Mouse (Mus musculus) hindbrain, postnatal 0 days (tissue): ENCODE results near the gene Afg3l1. TPM values are rescaled to one million over a fixed set of nuclear protein-coding genes. Genes with fewer than 3 reads are reported as not detected.
A peak's percentile ranks its signal among the peaks of the same experiment; 100 is the strongest.
"Not testable (repeated sequence)": the region's sequence is repeated elsewhere in the genome, so short reads cannot be mapped to it uniquely, and the experiment has no call there.

Source experiments
- ATAC-seq: fragments of 200-750 bp; cut with Nextera tagmentation; 2 replicates; pipeline ENCODE4 v1.8.0; 2017; ENCODE audit warnings: mild to moderate bottlenecking, moderate TSS enrichment, moderate library complexity
- DNase-seq: peaks from one replicate; pipeline ENCODE4 v3.0.0-alpha.2; 2015; ENCODE audit warnings: low spot score
- H3K27ac ChIP-seq: fragments of 300-500 bp; sonication (generic); 2 replicates; pipeline ENCODE4 v1.5.1; 2014; ENCODE audit warnings: mild to moderate bottlenecking
- H3K27me3 ChIP-seq: fragments of 300-500 bp; sonication (generic); 2 replicates; pipeline ENCODE4 v1.6.1; 2014; ENCODE audit warnings: low read length, mixed read lengths; ENCODE audit not compliant: insufficient read depth
- H3K36me3 ChIP-seq: fragments of 300-500 bp; sonication (generic); 2 replicates; pipeline ENCODE4 v1.6.1; 2014; ENCODE audit warnings: low read length, mixed read lengths; ENCODE audit not compliant: insufficient read depth
- H3K4me1 ChIP-seq: fragments of 300-500 bp; sonication (generic); 2 replicates; pipeline ENCODE4 v1.6.1; 2014; ENCODE audit warnings: antibody characterized with exemption, low read length, mixed read lengths; ENCODE audit not compliant: insufficient read depth
- H3K4me2 ChIP-seq: fragments of 300-500 bp; sonication (generic); 2 replicates; pipeline ENCODE4 v1.6.1; 2014; ENCODE audit warnings: low read depth, mild to moderate bottlenecking, low read length, moderate library complexity, mixed read lengths
- H3K4me3 ChIP-seq: fragments of 300-500 bp; sonication (generic); 2 replicates; pipeline ENCODE4 v1.5.1; 2014; ENCODE audit warnings: low read length
- H3K9ac ChIP-seq: fragments of 300-500 bp; sonication (generic); replicated peaks from 2 replicates; pipeline ENCODE4 v1.6.1; 2014; ENCODE audit warnings: mild to moderate bottlenecking, low read length, moderate library complexity, mixed read lengths
- H3K9me3 ChIP-seq: fragments of 300-500 bp; sonication (generic); 2 replicates; pipeline ENCODE4 v1.6.1; 2016; ENCODE audit warnings: low read length, mixed read lengths
- CTCF ChIP-seq: IDR thresholded peaks from 2 replicates; pipeline ENCODE4 v1.5.1; 2016; ENCODE audit warnings: antibody characterized with exemption, control low read depth, low read depth
- WGBS: fragments of 180-500 bp; shearing (Covaris S2); extraction: QIAGEN DNeasy Blood & Tissue Kit; methylation state at CpG from one replicate; pipeline ENCODE4 v1.1.7; 2014; 5-methylcytosine and 5-hydroxymethylcytosine counted together
- polyA plus RNA-seq: library from polyadenylated mRNA; unstranded; fragments of >200 nt; fragmentation: Nextera tagmentation; extraction: Ambion mirVana; gene quantifications from 2 replicates; pipeline ENCODE4 v1.2.1, GENCODE M21; 2015
- total RNA-seq: library from RNA; depleted of rRNA; stranded (reverse); fragments of >200 nt; gene quantifications from 2 replicates; pipeline ENCODE4 v1.2.3, GENCODE M21; 2014

The Afg3l1 gene
- total and polyA plus RNA-seq, 2 experiments from 2014 or later: 16.6 to 49.6 TPM

DNA sequence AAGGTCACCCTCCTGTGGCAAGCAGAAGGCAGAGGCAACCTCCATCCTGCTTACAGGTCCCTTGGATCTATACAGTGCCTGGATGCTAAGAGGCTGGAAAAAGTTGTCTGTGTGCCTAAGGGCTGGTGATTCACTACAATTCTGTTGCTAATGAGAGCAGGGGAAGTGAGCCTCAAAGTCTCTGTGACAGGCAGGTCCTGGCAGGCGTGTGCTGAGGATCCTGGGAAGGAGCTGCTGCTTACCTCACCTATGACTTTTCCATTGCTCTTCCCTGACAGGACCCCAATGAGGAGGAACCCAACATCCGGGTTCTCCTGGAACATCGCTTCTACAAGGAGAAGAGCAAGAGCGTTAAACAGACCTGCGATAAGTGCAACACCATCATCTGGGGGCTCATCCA, 23.8 kb upstream of the Afg3l1 start:
- WGBS: 86% methylated on average over 5 of the region's 5 CpGs
- H3K4me1 ChIP-seq: no peaks in the 10 kb centered on the region

DNA sequence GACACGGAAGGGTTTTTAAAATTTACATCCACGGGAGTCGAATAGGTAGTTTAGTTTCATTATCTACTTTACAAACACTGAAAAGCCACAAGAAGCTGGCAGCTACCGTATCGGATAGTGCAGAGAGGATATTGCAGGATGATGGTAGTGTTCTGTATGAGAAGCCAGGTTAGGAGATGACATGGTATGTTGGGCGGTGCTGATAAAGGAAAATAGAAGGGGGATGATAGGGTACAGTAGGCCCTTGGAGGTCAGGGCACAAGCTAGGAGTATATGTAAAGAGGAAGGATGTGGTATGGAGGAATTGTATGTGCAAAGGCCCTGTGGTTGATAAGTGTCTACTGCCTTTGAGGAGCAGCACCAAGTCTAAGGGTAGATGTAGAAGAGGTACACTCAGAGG, 23.1 kb upstream of the Afg3l1 start:
- DNase-seq (no peak), ATAC-seq (no peak)
- H3K36me3 ChIP-seq: peaks cover 60% of the 10 kb centered on the region
- H3K4me1 ChIP-seq: no peaks in the 10 kb centered on the region
- 97% methylated on average over 6 of the region's 6 CpGs for WGBS
- H3K4me3 ChIP-seq: no peak overlapping the region
- H3K4me2 ChIP-seq: no peak overlapping the region
- no peak overlapping the region for H3K9ac ChIP-seq
- no peaks in the 10 kb centered on the region for H3K27me3 ChIP-seq
- no peak overlapping the region for H3K27ac ChIP-seq
- H3K9me3 ChIP-seq: no peaks in the 10 kb centered on the region
- TF ChIP-seq CTCF: no peak

More for the DNA sequence above, 23.8 kb upstream of the Afg3l1 start:
- H3K4me2 ChIP-seq: no peak overlapping the region
- H3K27me3 ChIP-seq: no peaks in the 10 kb centered on the region
- H3K36me3 ChIP-seq: peaks cover 59% of the 10 kb centered on the region
- ATAC-seq (no peak), DNase-seq (no peak)
- H3K9ac ChIP-seq: no peak overlapping the region
- no peak overlapping the region for H3K27ac ChIP-seq
- no peaks in the 10 kb centered on the region for H3K9me3 ChIP-seq
- TF ChIP-seq CTCF: no peak
- no peak overlapping the region for H3K4me3 ChIP-seq

DNA sequence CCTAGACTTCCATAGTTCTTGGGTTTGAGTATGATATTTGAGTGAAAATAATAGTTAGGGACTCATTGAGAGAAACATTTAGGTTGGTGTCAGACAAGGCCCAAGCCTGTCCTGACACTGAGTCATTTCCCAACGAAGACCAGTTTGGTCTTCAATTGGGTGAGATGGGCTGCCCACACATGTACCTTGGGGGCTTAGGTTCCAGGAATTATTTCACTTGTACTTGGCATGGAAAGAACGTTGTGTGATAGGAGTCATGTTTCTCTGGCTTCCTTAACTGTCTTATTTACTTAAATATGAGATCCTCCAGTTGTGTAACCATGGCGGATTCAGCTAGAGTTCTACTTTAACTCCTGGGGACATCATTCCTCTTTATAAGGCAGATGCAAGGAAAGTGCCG, 14.1 kb upstream of the Afg3l1 start:
- Histone ChIP-seq H3K4me3 (no peak overlapping the region), H3K27me3 (no peaks in the 10 kb centered on the region), H3K4me2 (no peak overlapping the region), H3K9me3 (no peaks in the 10 kb centered on the region), H3K27ac (no peak overlapping the region), H3K36me3 (peaks cover 45% of the 10 kb centered on the region; the same call in 1 of the 2 replicates), H3K9ac (no peak overlapping the region), H3K4me1 (no peaks in the 10 kb centered on the region)
- DNase-seq (no peak), ATAC-seq (no peak)
- no peak for TF ChIP-seq CTCF
- WGBS: 89% methylated on average over 4 of the region's 4 CpGs

DNA sequence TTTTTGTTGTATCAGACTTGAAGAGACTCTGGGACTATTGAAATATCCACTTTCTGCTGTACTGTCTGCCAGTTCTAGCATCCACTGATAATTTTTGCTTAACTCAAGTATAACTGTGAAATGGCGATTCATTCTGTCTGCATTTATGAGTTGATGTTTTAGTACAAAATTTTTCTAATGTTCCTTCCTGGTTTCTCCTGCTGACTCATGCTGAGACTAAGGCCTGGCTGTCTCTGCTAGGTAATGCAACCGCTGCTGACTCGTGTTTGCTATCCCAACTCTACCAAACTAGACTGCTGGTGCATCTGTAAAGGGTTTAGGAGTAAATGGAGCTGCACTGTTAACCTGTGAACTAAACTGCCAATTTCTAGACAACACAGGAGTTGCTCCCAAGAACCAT, 10.2 kb upstream of the Afg3l1 start:
- H3K4me1 ChIP-seq: no peaks in the 10 kb centered on the region
- no peak for TF ChIP-seq CTCF
- no peak overlapping the region for H3K4me2 ChIP-seq
- ATAC-seq (no peak), DNase-seq (no peak)
- H3K9ac ChIP-seq: no peak overlapping the region
- no peak overlapping the region for H3K27ac ChIP-seq
- no peaks in the 10 kb centered on the region for H3K9me3 ChIP-seq
- no peaks in the 10 kb centered on the region for H3K27me3 ChIP-seq
- H3K4me3 ChIP-seq: no peak overlapping the region
- H3K36me3 ChIP-seq: peaks cover 13% of the 10 kb centered on the region; the same call in 1 of the 2 replicates
- 77% methylated on average over 3 of the region's 3 CpGs for WGBS

DNA sequence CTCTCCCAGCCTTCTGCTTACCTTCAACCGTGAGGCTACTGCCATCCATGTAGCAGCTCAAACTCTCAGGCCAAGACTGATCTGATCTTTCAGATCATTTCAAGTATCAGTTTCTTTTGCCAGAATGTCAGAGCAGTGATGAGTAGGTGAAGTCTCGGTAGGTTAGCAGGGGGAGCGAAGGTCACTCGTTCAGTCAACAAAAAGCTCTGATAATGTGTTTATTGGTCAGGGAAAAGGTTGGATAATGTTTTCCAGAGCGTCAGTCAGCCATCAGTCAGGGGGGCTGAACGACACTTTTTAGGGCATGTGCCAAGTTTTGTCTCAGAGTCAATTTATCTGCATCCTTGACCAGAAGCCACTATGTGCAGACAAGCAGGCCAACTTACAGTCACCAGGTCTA, 4.7 kb upstream of the Afg3l1 start:
- not testable (repeated sequence) for ATAC-seq, H3K4me3 ChIP-seq, H3K27ac ChIP-seq, DNase-seq, H3K4me1 ChIP-seq, H3K36me3 ChIP-seq, H3K4me2 ChIP-seq, H3K9me3 ChIP-seq, H3K27me3 ChIP-seq, H3K9ac ChIP-seq
- 75% methylated on average over 6 of the region's 6 CpGs for WGBS

DNA sequence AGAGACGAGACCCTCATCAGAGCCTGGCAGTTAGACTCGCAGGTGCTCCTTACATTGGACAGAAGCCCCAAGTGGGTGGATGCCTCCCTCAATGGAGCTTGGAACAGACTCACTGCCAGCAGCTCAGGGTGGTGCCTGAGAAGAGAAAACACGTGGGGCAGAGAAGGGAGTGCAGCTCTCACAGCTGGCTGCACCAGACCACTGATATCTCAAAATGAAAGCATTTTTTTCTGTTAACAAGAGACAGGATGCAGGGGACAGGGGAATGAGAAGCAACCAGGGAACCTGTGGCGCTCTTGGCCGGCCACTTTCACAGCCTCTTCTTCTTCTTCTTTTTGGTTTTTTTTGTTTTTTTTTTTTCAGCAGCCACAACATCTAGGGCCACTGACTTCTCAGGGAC, 3.2 kb upstream of the Afg3l1 start:
- H3K27ac ChIP-seq, H3K4me3 ChIP-seq, H3K36me3 ChIP-seq, ATAC-seq, H3K9me3 ChIP-seq, H3K9ac ChIP-seq, H3K4me2 ChIP-seq, H3K27me3 ChIP-seq, DNase-seq: not testable (repeated sequence)
- peaks cover 12% of the 10 kb centered on the region; the same call in 1 of the 2 replicates for H3K4me1 ChIP-seq
- 65% methylated on average over 5 of the region's 5 CpGs for WGBS

DNA sequence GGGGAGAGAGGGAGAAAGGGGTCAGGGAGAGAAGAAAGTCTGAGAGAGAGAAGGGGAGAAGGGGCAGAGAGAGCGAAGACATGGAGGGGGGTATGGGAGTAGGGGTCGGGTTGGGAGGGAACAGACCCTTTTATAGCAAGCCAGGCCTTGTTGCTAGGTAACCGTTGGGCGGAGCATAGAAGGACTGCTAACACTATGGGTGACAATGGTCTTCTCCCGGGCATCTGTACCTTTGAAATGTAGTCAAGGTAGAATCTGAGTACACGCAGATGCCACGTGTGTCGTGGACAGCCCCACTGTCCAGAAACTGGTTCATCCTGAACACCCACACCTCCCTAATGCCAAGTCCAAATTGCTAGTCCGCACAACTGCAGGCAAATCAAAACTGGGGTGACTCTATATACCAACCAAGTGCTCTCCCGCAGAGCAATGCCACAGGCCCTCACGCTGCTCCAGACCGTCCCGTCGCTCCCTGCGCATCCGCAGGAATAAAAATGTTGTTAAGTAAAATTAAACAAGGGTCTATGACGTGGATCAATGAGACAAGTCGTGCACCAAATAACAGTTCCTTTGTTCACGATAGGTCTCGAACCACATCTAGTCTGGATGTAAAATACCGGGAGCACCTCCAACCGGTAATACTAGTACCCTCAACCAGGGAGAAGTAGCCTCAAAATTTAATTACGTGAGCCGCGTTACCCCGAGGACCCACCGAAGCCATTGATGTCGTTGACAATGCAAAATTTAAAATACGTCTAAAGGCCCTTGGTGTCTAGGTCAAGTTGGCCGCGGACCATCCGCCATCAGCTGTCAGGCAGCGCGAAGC, 579 bp upstream of the Afg3l1 start:
- ATAC-seq: peak; percentile 68
- H3K27ac ChIP-seq: peak overlapping the region; percentile 96
- DNase-seq: peak; percentile 61

More for the DNA sequence above, 579 bp upstream of the Afg3l1 start:
- 8% methylated on average over 34 of the region's 34 CpGs for WGBS
- H3K9me3 ChIP-seq: no peaks in the 10 kb centered on the region
- H3K4me2 ChIP-seq: peak overlapping the region; percentile 89
- no peak for TF ChIP-seq CTCF
- no peaks in the 10 kb centered on the region for H3K27me3 ChIP-seq
- peaks cover 12% of the 10 kb centered on the region; the same call in 1 of the 2 replicates for H3K36me3 ChIP-seq
- H3K4me3 ChIP-seq: peak overlapping the region; percentile 89
- peak overlapping the region; percentile 81 for H3K9ac ChIP-seq
- H3K4me1 ChIP-seq: peaks cover 12% of the 10 kb centered on the region; the same call in 1 of the 2 replicates
